Mouse (Mus musculus) WW6 (cell line): Measurements from ENCODE around the gene Herc1.

Experiments
- DNase-seq: peaks from one replicate; pipeline ENCODE4 v3.0.0-alpha.2; 2013; ENCODE audit warnings: low read depth, low spot score

The Herc1 gene

GRCm38 (mm10) chr9:66501248-66501647, 151.0 kb downstream of the Herc1 start:
- no peak for DNase-seq

- DNase-seq: no peak
Measured at GRCm38 (mm10) chr9:66503879-66504411, 153.7 kb downstream of the Herc1 start.

GRCm38 (mm10) chr9:66504518-66504917, 154.3 kb downstream of the Herc1 start:
- DNase-seq: no peak

- no peak for DNase-seq
Measured at GRCm38 (mm10) chr9:66505141-66505917, 155.1 kb downstream of the Herc1 start.

- DNase-seq: no peak
Measured at GRCm38 (mm10) chr9:66506011-66506410, 155.8 kb downstream of the Herc1 start.

- DNase-seq: no peak
Measured at GRCm38 (mm10) chr9:66506424-66506823, 156.2 kb downstream of the Herc1 start.

GRCm38 (mm10) chr9:66507684-66508083, 157.4 kb downstream of the Herc1 start:
- no peak for DNase-seq

- no peak for DNase-seq
Measured at GRCm38 (mm10) chr9:66508890-66509399, 158.7 kb downstream of the Herc1 start.

- DNase-seq: no peak
Measured at GRCm38 (mm10) chr9:66510351-66510841, 160.1 kb downstream of the Herc1 start.

GRCm38 (mm10) chr9:66510944-66511343, 160.7 kb downstream of the Herc1 start:
- no peak for DNase-seq

GRCm38 (mm10) chr9:66511580-66512350, 161.5 kb downstream of the Herc1 start:
- DNase-seq: peak; percentile 75

- peak; percentile 69 for DNase-seq
Measured at GRCm38 (mm10) chr9:66512351-66512671, 162.1 kb downstream of the Herc1 start.

- DNase-seq: no peak
Measured at GRCm38 (mm10) chr9:66513150-66513549, 162.9 kb downstream of the Herc1 start.

- no peak for DNase-seq
Measured at GRCm38 (mm10) chr9:66513661-66514255, 163.5 kb downstream of the Herc1 start.

- peak; percentile 64 for DNase-seq
Measured at GRCm38 (mm10) chr9:66514256-66514770, 164.1 kb downstream of the Herc1 start, which contains the start of gene Fbxl22. Gene Fbxl22 (minus strand): TSS chr9:66514593.

GRCm38 (mm10) chr9:66515115-66515514, 164.9 kb downstream of the Herc1 start:
- DNase-seq: no peak

GRCm38 (mm10) chr9:66515680-66516210, 165.5 kb downstream of the Herc1 start:
- no peak for DNase-seq

- no peak for DNase-seq
Measured at GRCm38 (mm10) chr9:66516296-66516940, 166.2 kb downstream of the Herc1 start.

GRCm38 (mm10) chr9:66517746-66518145, 167.5 kb downstream of the Herc1 start:
- DNase-seq: no peak

- no peak for DNase-seq
Measured at GRCm38 (mm10) chr9:66518251-66518650, 168.0 kb downstream of the Herc1 start.

- DNase-seq: no peak
Measured at GRCm38 (mm10) chr9:66518901-66519300, 168.7 kb downstream of the Herc1 start.
